21 mouse cellular contexts compared by ENCODE assay signal in the genomic region with DNA sequence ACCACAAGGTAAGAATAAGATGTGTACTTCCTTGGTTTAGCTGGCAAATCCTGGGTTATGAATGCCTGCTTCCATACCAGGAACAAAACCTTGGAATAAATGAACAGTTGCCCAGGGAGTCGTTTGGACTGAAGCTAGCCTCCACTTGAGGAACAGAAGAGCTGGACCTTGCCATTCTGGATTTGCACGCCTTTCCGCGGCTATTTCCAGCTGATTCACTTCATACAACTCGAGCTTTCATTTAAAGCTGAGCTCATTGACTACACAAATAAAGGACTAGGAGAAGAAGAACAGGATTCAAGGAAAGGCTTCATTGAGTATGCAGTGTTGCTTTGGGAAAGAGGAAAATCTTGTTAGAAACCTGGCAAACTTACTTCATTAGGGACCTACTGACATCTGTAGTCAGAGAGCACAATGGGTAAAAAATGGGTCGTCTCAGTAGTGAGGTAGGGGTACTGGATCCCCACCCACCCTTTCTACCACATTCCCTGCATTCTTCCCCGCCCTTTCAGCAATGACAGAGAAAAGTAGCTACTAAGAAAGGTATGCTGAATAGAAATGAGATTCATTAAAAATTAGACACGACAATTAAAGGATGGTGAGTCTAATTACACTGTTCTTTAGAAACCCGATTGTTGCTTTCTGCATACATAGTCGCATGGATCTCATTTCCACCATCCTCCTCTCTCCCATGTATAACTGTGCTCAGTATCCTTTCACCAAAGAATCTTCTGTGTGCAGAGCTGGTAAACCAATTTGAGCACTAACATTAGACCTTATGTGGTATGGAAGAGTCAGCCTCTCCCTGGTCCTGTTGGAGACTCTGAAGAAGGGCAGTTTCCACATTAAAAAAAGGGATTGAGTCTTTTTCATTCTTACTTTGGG. TPM values are rescaled to one million over a fixed set of nuclear protein-coding genes. Genes with fewer than 3 reads are reported as not detected.
DNase-seq lines count a peak whose midpoint lies in the region; ATAC-seq and TF ChIP-seq lines count a peak whose summit lies in the region.
"Had no signal": no experiment of that assay in that cellular context is flagged by ENCODE, and none has a peak within 500 bp of the region (broad histone marks: within the 10 kb centered on the region; RNA-seq: fewer than 3 reads in every experiment).

No protein-coding gene starts in this region.

- H3K27me3 ChIP-seq in hindbrain, embryonic 13.5 days = no peaks in the 10 kb centered on the region
- no peaks in the 10 kb centered on the region for H3K27me3 ChIP-seq in hindbrain, embryonic 10.5 days (ENCODE audit: insufficient read depth, poor library complexity, severe bottlenecking)
- H3K27me3 ChIP-seq in neural tube, embryonic 12.5 days (replicated peaks) = no peaks in the 10 kb centered on the region
- no peaks in the 10 kb centered on the region for H3K27me3 ChIP-seq in forebrain, embryonic 14.5 days (replicated peaks; ENCODE audit: control insufficient read depth, insufficient read depth, low read length)
- no peaks in the 10 kb centered on the region for H3K27me3 ChIP-seq in midbrain, postnatal 0 days (ENCODE audit: insufficient read depth, low read length)
- H3K27me3 ChIP-seq: embryonic facial prominence, embryonic 12.5 days; limb, embryonic 12.5 days; Patski had no signal

- peaks cover under 1% of the 10 kb centered on the region; the same call in 1 of the 2 replicates for H3K36me3 ChIP-seq in hindbrain, embryonic 13.5 days
- peaks cover 18% of the 10 kb centered on the region for H3K36me3 ChIP-seq in hindbrain, embryonic 10.5 days
- 0 out of 2 replicates have a peak, but pooled peaks cover 2% of the 10 kb centered on the region for H3K36me3 ChIP-seq in neural tube, embryonic 12.5 days
- H3K36me3 ChIP-seq in forebrain, embryonic 14.5 days (ENCODE audit: control insufficient read depth, insufficient read depth, low read length) = no peaks in the 10 kb centered on the region; the same call in 1 of the 2 replicates
- no peaks in the 10 kb centered on the region for H3K36me3 ChIP-seq in midbrain, postnatal 0 days (ENCODE audit: insufficient read depth, low read length)

- no peak overlapping the region for H3K4me3 ChIP-seq in hindbrain, embryonic 13.5 days
- H3K4me3 ChIP-seq in hindbrain, embryonic 10.5 days = no peak overlapping the region
- no peak overlapping the region for H3K4me3 ChIP-seq in neural tube, embryonic 12.5 days
- no peak overlapping the region for H3K4me3 ChIP-seq in forebrain, embryonic 14.5 days (ENCODE audit: low read depth, low read length)
- H3K4me3 ChIP-seq in midbrain, postnatal 0 days (ENCODE audit: low read depth, low read length) = no peak overlapping the region
- H3K4me3 ChIP-seq: embryonic facial prominence, embryonic 12.5 days; limb, embryonic 12.5 days had no signal

- no peaks in the 10 kb centered on the region for H3K9me3 ChIP-seq in hindbrain, embryonic 13.5 days
- H3K9me3 ChIP-seq in hindbrain, embryonic 10.5 days = no peaks in the 10 kb centered on the region
- H3K9me3 ChIP-seq in neural tube, embryonic 12.5 days = no peaks in the 10 kb centered on the region
- H3K9me3 ChIP-seq in forebrain, embryonic 14.5 days (replicated peaks; ENCODE audit: control insufficient read depth, low read length) = no peaks in the 10 kb centered on the region
- H3K9me3 ChIP-seq in midbrain, postnatal 0 days (ENCODE audit: low read length) = no peaks in the 10 kb centered on the region
- H3K9me3 ChIP-seq: embryonic facial prominence, embryonic 12.5 days; limb, embryonic 12.5 days had no signal

- TF ChIP-seq CTCF in midbrain, postnatal 0 days (IDR thresholded peaks at IDR 0.05) = no peak

- peaks cover 13% of the 10 kb centered on the region for H3K4me1 ChIP-seq in hindbrain, embryonic 13.5 days (replicated peaks)
- H3K4me1 ChIP-seq in hindbrain, embryonic 10.5 days (replicated peaks) = peaks cover 7% of the 10 kb centered on the region; the same call in 1 of the 2 replicates
- no peaks in the 10 kb centered on the region for H3K4me1 ChIP-seq in neural tube, embryonic 12.5 days
- H3K4me1 ChIP-seq in forebrain, embryonic 14.5 days (ENCODE audit: control insufficient read depth, insufficient read depth, low read length) = peaks cover 11% of the 10 kb centered on the region
- H3K4me1 ChIP-seq in midbrain, postnatal 0 days (ENCODE audit: insufficient read depth, low read length) = no peaks in the 10 kb centered on the region
- H3K4me1 ChIP-seq: embryonic facial prominence, embryonic 12.5 days had no signal

- 0 out of 2 replicates have a peak, but pooled peaks have one; percentile 43 for ATAC-seq in hindbrain, embryonic 13.5 days (ENCODE audit: low FRiP score)
- peak; percentile 56; the same call in 1 of the 2 replicates for ATAC-seq in neural tube, embryonic 12.5 days (ENCODE audit: low FRiP score, low read depth)
- peak; percentile 93 for ATAC-seq in forebrain, embryonic 14.5 days
- peak; percentile 41; the same call in 1 of the 2 replicates for ATAC-seq in midbrain, postnatal 0 days (ENCODE audit: low FRiP score)
- no peak for ATAC-seq in granulocyte monocyte progenitor cell, adult 5-6 weeks (replicated peaks; ENCODE audit: poor library complexity, severe bottlenecking)
- ATAC-seq: intestine, postnatal 0 days; Patski had no signal

- WGBS in hindbrain, embryonic 13.5 days = 46% methylated on average over 10 of the region's 10 CpGs
- WGBS in hindbrain, embryonic 10.5 days = 69% methylated on average over 10 of the region's 10 CpGs
- 55% methylated on average over 10 of the region's 10 CpGs for WGBS in neural tube, embryonic 12.5 days
- 12% methylated on average over 10 of the region's 10 CpGs for WGBS in forebrain, embryonic 14.5 days
- WGBS in midbrain, postnatal 0 days = 41% methylated on average over 10 of the region's 10 CpGs

- DNase-seq in hindbrain, embryonic 10.5 days (ENCODE audit: low spot score) = no peak
- no peak for DNase-seq in neural tube, embryonic 10.5 days (ENCODE audit: extremely low spot score, low spot score)
- peak; percentile 86 for DNase-seq in forebrain, embryonic 14.5 days (ENCODE audit: low spot score)
- DNase-seq in midbrain, postnatal 0 days (ENCODE audit: low spot score) = peak; percentile 53
- DNase-seq in thymus, postnatal 0 days (ENCODE audit: low spot score) = no peak
- DNase-seq: cerebellum, adult 11 months; cerebellum, postnatal 25 days; gastrocnemius, postnatal 10 days; kidney, postnatal 14 days; lung, postnatal 10 days; right cerebral cortex, adult 18-20 months; thymus, postnatal 4 days had no signal

- H3K9ac ChIP-seq in hindbrain, embryonic 13.5 days = no peak overlapping the region
- H3K9ac ChIP-seq in neural tube, embryonic 12.5 days = no peak overlapping the region
- H3K9ac ChIP-seq in forebrain, embryonic 14.5 days (ENCODE audit: low read length) = no peak overlapping the region
- no peak overlapping the region for H3K9ac ChIP-seq in midbrain, postnatal 0 days (replicated peaks; ENCODE audit: low read length, poor library complexity, severe bottlenecking)
- H3K9ac ChIP-seq: embryonic facial prominence, embryonic 12.5 days; limb, embryonic 12.5 days; liver, embryonic 14.5 days had no signal

- H3K4me2 ChIP-seq in hindbrain, embryonic 13.5 days = no peak overlapping the region
- H3K4me2 ChIP-seq in neural tube, embryonic 12.5 days (replicated peaks) = no peak overlapping the region
- H3K4me2 ChIP-seq in forebrain, embryonic 14.5 days (ENCODE audit: low read length) = no peak overlapping the region
- H3K4me2 ChIP-seq in midbrain, postnatal 0 days (ENCODE audit: low read depth, low read length, poor library complexity, severe bottlenecking) = no peak overlapping the region
- H3K4me2 ChIP-seq: embryonic facial prominence, embryonic 12.5 days; heart, embryonic 11.5 days; limb, embryonic 12.5 days had no signal

- H3K27ac ChIP-seq in hindbrain, embryonic 13.5 days = peak overlapping the region; percentile 60; the same call in 1 of the 2 replicates
- H3K27ac ChIP-seq in hindbrain, embryonic 10.5 days = no peak overlapping the region
- no peak overlapping the region for H3K27ac ChIP-seq in neural tube, embryonic 12.5 days
- peak overlapping the region; percentile 48 for H3K27ac ChIP-seq in forebrain, embryonic 14.5 days (ENCODE audit: low read depth, low read length)
- peak overlapping the region; percentile 28; the same call in 1 of the 2 replicates for H3K27ac ChIP-seq in midbrain, postnatal 0 days (ENCODE audit: low read depth, low read length)
- H3K27ac ChIP-seq: embryonic facial prominence, embryonic 12.5 days; limb, embryonic 12.5 days; liver, embryonic 14.5 days had no signal

RNA-seq across cellular contexts. Expression of a gene that starts 54.8 kb away (rescaled TPM):
- 566 and 774 TPM in 2 replicates for polyA plus RNA-seq in hindbrain, embryonic 13.5 days (2015; fragmentation: Nextera tagmentation; extraction: Ambion mirVana)
- polyA plus RNA-seq in hindbrain, embryonic 10.5 days (2016; fragmentation: Nextera tagmentation; extraction: Ambion mirVana) = 232 and 295 TPM in 2 replicates
- polyA plus RNA-seq in neural tube, embryonic 12.5 days (2016; fragmentation: Nextera tagmentation; extraction: Ambion mirVana) = 408 and 427 TPM in 2 replicates
- polyA plus RNA-seq in forebrain, embryonic 14.5 days (2014; fragmentation: Nextera tagmentation; extraction: Ambion mirVana) = 532 and 624 TPM in 2 replicates
- 486 and 584 TPM in 2 replicates for total RNA-seq in midbrain, postnatal 0 days (2014; rRNA removed)
- 1,122 and 1,124 TPM in 2 replicates for polyA plus RNA-seq in midbrain, postnatal 0 days (2015; fragmentation: Nextera tagmentation; extraction: Ambion mirVana)
- 69.8 and 79.9 TPM in 2 replicates for polyA plus RNA-seq in thymus, postnatal 0 days (2015; fragmentation: Nextera tagmentation; extraction: Ambion mirVana)
- not detected in 2 replicates for total RNA-seq in granulocyte monocyte progenitor cell, adult 5-6 weeks (2014; fragmentation: Nextera tagmentation)
- not detected in 2 replicates for total RNA-seq in granulocyte monocyte progenitor cell, adult 5-6 weeks (2017)
- polyA plus RNA-seq: Patski had no signal

Comparison
In these comparisons a context has a peak if more than half of its experiments do, and no peak if none do; other contexts are left out.
1. H3K27ac ChIP-seq: peak in hindbrain, embryonic 13.5 days (single experiment), forebrain, embryonic 14.5 days (single experiment) and midbrain, postnatal 0 days (single experiment); none in hindbrain, embryonic 10.5 days (single experiment) and neural tube, embryonic 12.5 days (single experiment).
2. DNase-seq: peak in forebrain, embryonic 14.5 days (single experiment) and midbrain, postnatal 0 days (single experiment); none in hindbrain, embryonic 10.5 days (single experiment), neural tube, embryonic 10.5 days (single experiment) and thymus, postnatal 0 days (single experiment).